Mouse (Mus musculus): Measurements from ENCODE around the gene Mecom.

The Mecom gene

DNA sequence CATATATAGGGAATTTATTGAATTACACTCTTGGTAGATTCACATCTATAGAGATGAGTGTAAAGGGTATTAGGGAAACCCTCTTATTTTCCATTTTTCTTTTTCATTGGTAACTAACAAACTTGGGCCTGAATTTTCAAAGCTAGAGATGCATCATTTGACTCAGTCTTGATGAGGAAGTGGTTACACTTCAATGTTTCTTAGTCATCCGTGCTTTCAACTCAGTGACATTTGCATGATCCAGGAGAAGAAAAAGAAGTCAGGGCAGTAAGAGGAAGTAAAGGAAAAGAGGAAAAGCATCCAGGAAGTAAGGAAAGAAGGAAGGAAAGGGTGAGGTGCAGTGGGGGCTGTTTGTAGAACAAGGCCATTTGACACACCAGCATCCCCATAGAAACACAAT lies 556.3 kb downstream of the Mecom start:
- DNase-seq (ENCODE audit: extremely low read depth, low read depth, low spot score) = no peak

DNA sequence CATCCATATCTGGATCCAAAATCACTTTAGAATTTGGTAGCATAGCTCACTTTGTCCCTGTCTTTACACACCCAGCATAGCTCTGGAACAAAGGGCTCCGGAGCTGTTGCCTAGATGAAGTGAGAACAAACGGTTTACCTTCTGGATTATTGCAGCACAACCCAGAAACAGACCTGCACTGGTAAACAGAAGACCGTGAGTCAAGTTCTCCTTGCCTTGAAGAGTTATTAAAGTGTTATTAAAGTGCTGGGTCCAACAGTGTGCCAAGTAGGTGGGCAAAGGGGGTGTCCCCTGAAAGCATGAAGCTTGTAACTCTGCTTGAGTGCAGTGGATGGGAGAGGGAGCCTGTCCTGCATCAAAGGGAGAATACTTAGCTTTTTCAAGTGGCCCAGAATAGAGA lies 563.4 kb downstream of the Mecom start:
- DNase-seq (ENCODE audit: extremely low read depth, low read depth, low spot score) = no peak

DNA sequence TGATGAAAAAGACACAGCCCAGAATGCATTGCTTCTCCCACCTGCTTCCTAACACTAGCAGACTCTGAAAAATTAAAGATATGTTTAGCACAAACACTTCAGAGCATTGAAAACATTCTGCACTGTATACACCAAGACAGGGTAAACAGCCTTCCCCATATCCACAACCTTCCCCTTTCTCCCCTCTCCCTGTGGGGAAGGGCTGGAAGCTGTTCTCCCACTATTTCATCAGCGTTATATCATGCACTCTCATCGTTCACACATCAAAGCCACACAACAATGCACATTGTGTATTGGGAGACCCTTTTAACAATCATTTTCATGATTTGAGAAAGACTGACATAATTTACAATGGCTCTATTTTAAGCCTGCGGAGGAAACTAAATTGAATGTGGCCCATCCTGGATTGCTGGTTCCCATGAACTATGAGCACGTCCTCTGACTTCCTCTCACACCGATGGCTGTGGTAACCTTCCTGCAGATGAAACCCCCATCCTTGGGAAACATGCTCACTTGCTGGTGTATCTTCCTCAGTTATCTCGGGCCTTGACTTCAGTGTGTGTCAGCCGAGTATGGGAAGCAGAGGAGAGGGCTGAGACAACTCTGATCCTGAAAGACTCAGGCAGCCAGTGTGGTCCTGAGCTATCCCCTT lies 566.4 kb downstream of the Mecom start:
- DNase-seq (ENCODE audit: extremely low read depth, low read depth, low spot score) = no peak

DNA sequence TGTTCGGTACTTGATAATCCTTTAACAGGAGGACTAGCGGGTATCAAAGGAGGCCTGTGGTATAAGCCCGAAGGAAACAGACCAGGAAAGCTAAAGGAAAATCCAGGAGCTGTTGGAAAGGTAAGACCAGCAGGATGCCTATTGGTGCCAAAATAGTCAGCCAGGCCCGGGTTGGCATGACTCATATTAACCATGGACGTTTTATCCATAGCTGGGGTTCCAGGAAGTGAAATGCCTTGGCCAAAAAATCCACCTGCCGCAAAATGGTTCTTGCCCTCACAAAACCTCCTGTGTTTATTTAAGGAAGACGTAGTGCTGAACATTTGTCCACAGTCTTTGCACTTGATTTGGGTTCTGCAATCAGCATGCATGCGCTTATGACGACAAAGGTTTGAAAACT lies 567.3 kb downstream of the Mecom start:
- DNase-seq (ENCODE audit: extremely low read depth, low read depth, low spot score) = no peak

DNA sequence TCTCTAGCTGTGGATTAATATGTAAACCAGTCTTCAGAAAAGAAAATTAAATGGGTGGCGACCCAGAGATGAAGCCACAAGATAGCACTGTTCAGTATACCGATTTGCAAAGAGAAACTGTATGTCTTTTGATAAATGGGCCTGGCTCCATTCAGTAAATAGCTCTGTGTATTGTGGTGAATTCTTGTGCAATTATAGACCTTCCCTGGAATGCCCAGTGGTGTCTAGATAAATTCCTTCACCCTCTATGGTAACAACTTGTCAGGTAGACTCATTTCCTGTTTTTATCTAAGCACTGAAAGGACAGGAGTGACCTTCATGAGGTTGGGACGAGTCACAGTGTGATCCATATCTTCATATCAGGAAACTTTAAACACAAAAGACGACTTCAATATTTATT lies 571.2 kb downstream of the Mecom start:
- DNase-seq (ENCODE audit: extremely low read depth, low read depth, low spot score) = no peak

DNA sequence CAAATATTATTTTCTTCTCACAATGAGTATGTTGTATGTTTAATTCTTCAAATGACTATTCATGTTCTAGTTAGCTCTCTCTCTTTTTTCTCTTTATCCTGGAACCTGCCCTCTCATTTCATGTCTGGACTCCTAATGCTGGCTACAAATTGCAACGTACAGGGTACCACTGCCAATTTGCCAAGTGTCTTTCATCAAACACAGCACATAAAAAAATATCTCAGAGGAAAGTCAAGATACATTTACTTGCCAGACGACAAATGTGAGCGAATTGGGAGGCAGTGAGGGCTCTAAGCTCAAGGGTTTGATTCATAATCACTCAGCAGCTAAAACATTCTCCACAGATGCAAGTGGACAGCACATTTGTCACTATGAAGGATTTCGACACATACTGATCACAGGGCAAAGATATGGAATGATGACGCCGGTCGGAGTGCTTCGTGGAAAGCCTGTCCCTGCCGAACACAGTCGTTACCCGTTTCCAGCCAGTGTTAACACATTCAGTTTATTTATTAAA lies 579.3 kb downstream of the Mecom start:
- no peak for DNase-seq (ENCODE audit: extremely low read depth, low read depth, low spot score)

DNA sequence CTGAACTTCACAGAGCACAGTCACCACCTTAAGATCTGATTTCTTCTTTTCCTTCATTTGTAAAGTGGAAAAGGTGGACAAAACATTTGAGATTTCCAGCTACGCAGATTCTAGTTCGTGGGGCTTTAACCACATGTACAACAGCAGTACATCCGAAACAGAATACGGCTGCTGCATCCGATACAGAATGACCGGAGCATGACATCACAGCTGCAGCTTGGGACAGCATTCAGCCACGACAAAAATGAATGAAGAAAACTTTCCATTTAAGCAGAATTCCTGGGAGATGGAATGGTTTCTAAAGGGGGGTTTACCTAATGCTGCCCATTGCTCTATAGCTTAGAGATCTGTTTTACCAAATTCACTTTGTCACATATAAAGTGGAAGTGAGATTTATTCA lies 583.9 kb downstream of the Mecom start:
- DNase-seq (ENCODE audit: extremely low read depth, low read depth, low spot score) = no peak

DNA sequence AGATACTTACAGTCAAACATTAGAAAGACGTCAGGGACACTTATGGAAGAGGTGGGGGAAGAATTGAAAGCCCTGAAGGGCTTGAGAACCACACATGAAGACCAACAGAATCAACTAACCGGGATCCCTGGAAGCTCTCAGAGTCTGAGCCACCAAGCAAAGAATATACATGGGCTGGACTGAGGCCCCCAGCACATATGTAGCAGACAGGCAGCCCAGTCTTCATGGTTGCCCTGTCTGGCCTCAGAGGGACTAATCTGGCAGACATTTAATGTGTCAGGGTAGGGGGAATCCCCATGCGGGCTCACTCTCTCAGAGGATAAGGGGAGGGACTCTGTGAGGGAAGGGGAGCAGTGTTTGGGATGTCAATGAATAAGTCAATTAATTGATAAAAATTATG lies 584.4 kb downstream of the Mecom start:
- DNase-seq (ENCODE audit: extremely low read depth, low read depth, low spot score) = no peak

DNA sequence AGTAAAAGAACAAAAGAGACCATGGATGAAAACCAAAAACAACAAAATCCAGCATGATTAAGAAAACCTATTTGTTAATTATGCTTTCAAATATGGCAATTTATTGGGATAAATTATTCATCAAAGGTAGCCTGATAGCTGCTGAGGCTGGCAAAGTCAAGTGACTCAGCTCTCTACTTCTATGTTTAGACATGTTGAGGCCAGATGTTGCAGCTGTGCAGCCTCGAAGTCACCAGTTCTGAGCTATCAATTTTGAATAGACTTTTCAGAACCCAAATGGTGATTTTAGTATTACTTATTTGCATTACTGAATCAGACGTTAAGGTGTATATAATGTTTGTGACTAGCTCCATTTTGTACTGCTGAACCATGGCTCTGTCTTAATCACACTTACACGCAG lies 588.8 kb downstream of the Mecom start:
- no peak for DNase-seq (ENCODE audit: extremely low read depth, low read depth, low spot score)

DNA sequence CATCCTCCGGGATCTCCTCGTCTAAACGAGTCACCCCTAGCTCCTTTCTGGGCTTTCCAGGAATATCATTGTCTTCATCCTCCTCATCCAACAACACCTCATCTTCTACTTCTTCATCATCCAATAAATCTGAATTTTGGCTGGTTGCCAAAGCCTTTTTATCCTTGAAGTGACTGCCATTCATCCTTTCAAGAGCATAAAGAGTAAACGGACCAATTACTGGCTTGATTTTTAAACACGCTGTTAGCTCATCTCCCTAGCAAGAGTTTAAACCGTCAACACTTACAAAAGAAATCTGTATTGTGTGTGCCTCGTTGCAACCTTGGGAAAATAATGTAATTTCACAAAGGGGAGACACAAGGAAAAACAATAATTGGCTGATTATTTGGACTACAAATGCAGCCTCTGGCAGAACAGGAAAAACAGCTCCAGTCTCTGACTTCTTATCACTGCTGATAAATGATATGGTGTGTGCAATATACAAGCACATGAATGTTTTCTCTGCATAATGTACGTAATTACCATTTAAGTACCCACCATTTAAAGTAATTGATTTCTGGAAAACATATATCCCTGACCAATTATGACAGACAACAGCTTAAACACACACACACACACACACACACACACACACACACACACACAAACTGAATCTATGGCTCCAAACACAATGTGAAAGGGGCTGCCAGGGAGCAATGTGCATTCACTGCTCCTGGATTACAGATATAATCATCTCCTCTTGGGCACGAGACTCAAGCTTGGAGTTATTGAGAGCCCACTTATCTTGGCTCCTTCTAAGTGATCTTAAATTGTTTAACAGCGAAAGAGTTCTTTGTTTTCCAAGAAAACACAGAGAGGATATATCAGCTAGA lies 590.2 kb downstream of the Mecom start:
- no peak for DNase-seq (ENCODE audit: extremely low read depth, low read depth, low spot score)

DNA sequence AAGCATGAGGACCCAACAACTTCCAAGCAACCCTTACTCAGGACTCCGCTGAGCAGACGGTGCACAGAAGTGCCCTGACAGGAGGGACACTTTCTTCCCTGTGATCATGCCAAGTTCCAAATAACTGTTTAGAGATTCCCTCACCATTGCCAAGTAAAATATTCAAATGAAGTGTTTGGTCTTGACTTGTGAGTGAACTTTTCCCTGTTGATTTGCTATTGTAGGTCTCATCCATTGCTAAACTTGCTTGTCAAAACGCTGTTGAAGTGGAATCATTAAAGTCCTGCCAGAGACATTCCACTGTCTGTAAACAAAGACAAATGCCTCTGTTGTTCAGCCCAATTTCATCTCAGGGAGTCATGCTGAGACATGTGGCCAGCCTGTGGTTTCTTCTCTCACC lies 594.5 kb downstream of the Mecom start:
- DNase-seq (ENCODE audit: extremely low read depth, low read depth, low spot score) = no peak

DNA sequence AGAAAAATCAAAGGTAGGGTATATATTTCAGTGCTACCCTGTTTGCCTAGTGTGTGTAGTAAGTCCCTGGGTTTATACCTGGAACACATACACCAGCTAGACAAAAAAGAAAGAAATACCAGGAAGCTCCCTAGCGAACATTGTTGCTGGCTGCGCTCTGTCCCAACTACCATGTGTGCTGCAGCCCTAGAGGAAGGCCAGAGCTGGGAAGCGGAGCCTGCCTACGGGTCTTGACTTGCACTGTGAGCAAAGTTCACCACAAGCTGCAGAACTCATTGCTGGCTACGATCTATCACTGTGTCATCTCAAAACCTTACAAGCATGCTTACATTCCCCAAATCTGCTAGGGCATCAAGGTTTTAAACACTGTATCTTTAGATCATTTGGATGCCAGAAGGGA lies 597.0 kb downstream of the Mecom start:
- DNase-seq (ENCODE audit: extremely low read depth, low read depth, low spot score) = no peak

DNA sequence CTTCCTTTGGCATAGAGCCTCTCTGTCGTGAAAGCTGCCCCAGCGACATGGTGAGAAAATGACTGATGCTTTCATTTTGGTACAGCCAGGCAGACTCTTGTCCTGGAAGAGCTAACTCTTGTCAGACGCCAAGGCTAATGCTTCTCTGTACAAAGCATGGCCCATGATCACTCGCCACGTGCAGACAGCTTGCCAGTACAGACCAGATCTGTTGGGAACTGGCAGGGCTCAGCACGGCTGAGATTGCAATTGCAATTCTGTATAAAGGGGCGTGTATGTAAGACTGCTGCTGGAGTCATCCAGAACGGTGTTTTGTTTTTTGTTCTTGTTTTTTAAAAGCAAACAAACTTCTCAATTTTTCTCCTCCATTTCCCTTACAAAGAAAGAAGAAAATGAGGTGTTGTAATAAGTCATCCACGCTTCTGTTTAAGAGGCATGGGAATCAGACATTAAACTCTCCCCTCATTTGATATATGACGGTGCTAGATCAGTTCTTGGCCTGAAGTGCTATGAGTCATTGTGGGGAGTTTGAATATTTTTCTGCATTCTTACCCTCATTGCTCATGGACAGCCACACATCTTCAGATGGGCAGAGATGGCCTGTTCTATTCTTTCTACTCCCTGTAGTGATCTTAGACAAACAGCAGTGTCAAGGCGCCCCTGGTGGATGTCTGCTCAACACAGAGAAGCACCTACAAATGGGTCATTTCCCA lies 644.1 kb downstream of the Mecom start:
- no peak for DNase-seq (ENCODE audit: extremely low read depth, low read depth, low spot score)
